Mouse (Mus musculus) cortical plate, adult 2 months (tissue): ENCODE results near the gene Fkbp8.

ENCODE experiments used
- CTCF ChIP-seq: fragments of 200-500 bp; IDR thresholded peaks from 2 replicates; pipeline ENCODE4 v1.5.1; 2011; ENCODE audit warnings: mild to moderate bottlenecking, control low read depth, low read length; ENCODE audit not compliant: insufficient read depth; ENCODE audit errors: extremely low read depth
- POLR2A ChIP-seq: fragments of 200-500 bp; IDR thresholded peaks from 2 replicates; pipeline ENCODE4 v1.6.1; 2011; ENCODE audit warnings: mild to moderate bottlenecking, low read length, control low read depth; ENCODE audit not compliant: insufficient read depth; ENCODE audit errors: extremely low read depth

DNA sequence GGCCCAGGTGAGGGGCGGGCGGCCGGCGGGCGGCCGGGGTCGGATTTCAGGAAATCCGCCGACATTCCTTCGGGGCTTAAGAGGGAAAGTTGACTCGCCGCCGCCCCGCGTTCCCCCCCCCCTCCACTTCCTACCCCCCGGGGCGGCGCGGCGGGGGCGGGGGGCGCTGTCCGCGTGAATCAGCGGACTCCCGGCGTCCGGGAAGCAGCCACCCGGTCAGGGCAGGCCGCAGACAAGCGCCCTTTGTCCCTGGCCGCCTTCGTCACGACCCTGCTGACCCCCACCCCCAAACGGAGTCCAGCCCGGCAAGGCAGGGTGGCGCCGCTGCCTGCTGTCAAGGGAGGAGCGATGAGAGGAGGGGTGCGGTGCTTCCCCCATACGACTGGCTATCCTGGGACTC is 37.9 kb upstream of the Fkbp8 start:
- TF ChIP-seq POLR2A (no peak), CTCF (no peak)
